Mouse (Mus musculus) embryonic fibroblast, embryonic 13.5 days (primary cell): ENCODE results near the gene Rassf8.

Source experiments
- CTCF ChIP-seq: IDR thresholded peaks from 2 replicates; pipeline ENCODE4 v1.5.1; 2011; ENCODE audit warnings: mild to moderate bottlenecking, control low read depth, low read length, moderate library complexity, borderline replicate concordance; ENCODE audit not compliant: insufficient read depth
- POLR2A ChIP-seq: IDR thresholded peaks from 2 replicates; pipeline ENCODE4 v1.6.1; 2011; ENCODE audit warnings: low read depth, mild to moderate bottlenecking, control low read depth, low read length, moderate library complexity

- no peak for TF ChIP-seq CTCF
- TF ChIP-seq POLR2A = no peak
Observed at GRCm38 (mm10) chr6:145756640-145757005, 10.1 kb downstream of the Rassf8 start.
